8 mouse cellular contexts compared by ENCODE assay signal in genomic region chr7:126796350-126796932, GRCm38 (mm10). TPM values are rescaled to one million over a fixed set of nuclear protein-coding genes. Genes with fewer than 3 reads are reported as not detected.
DNase-seq lines count a peak whose midpoint lies in the region; ATAC-seq and TF ChIP-seq lines count a peak whose summit lies in the region.

No protein-coding gene starts in this region.

- no peaks in the 10 kb centered on the region for H3K27me3 ChIP-seq in liver, adult 2 months (ENCODE audit: control insufficient read depth, insufficient read depth, low read length)
- H3K27me3 ChIP-seq in kidney, postnatal 0 days (ENCODE audit: insufficient read depth, low read length) = no peaks in the 10 kb centered on the region

- 0 out of 2 replicates have a peak, but pooled peaks have one; percentile 6 for TF ChIP-seq CTCF in liver, adult 2 months (IDR thresholded peaks at IDR 0.05; ENCODE audit: low read depth, low read length)
- peak; percentile 62 for TF ChIP-seq CTCF in kidney, postnatal 0 days (IDR thresholded peaks at IDR 0.05; ENCODE audit: low read depth)

- H3K9me3 ChIP-seq in kidney, postnatal 0 days (replicated peaks; ENCODE audit: low read length) = no peaks in the 10 kb centered on the region

- no peak for TF ChIP-seq POLR2A in liver, adult 2 months (IDR thresholded peaks at IDR 0.05; ENCODE audit: extremely low read depth, insufficient read depth, low read length)

- no peak overlapping the region for H3K9ac ChIP-seq in liver, adult 2 months (ENCODE audit: low read depth, low read length)
- H3K9ac ChIP-seq in kidney, postnatal 0 days (ENCODE audit: low read depth, low read length) = no peak overlapping the region

- peaks cover 17% of the 10 kb centered on the region for H3K36me3 ChIP-seq in liver, adult 2 months (ENCODE audit: control insufficient read depth, insufficient read depth, low read length)
- peaks cover 25% of the 10 kb centered on the region for H3K36me3 ChIP-seq in kidney, postnatal 0 days (ENCODE audit: insufficient read depth, low read length)

- H3K27ac ChIP-seq in liver, adult 2 months (replicated peaks; ENCODE audit: insufficient read depth, low read depth, low read length) = no peak overlapping the region
- H3K27ac ChIP-seq in kidney, postnatal 0 days = no peak overlapping the region

- no peak for DNase-seq in liver, adult 2 months (ENCODE audit: extremely low read depth, low read depth, low spot score)
- DNase-seq in liver (no peak), MN1 (ENCODE audit: low spot score) (peak; percentile 84)
- peak; percentile 64 to 74 for DNase-seq in cerebellum, postnatal 25 days
- peak; percentile 41 for DNase-seq in kidney, postnatal 0 days (ENCODE audit: low spot score)
- no peak for DNase-seq in ovary, postnatal 14 days (ENCODE audit: low spot score)
- no peak for DNase-seq in gastrocnemius, adult 8-10 months (ENCODE audit: low spot score in 2 of 2)

- peaks cover 8% of the 10 kb centered on the region; the same call in 1 of the 2 replicates for H3K79me2 ChIP-seq in liver, adult 2 months (ENCODE audit: control insufficient read depth, insufficient read depth, low read length)

- 79% methylated on average over 8 of the region's 8 CpGs for WGBS in liver, adult 2 months
- WGBS in kidney, postnatal 0 days = 67% methylated on average over 8 of the region's 8 CpGs

- peaks cover 5% of the 10 kb centered on the region; the same call in 1 of the 2 replicates for H3K4me1 ChIP-seq in liver, adult 2 months (ENCODE audit: control insufficient read depth, insufficient read depth, low read length)
- peaks cover 7% of the 10 kb centered on the region for H3K4me1 ChIP-seq in kidney, postnatal 0 days (replicated peaks; ENCODE audit: insufficient read depth, low read length)

- no peak for ATAC-seq in kidney, postnatal 0 days (replicated peaks; ENCODE audit: low FRiP score, low read depth)
- 0 out of 2 replicates have a peak, but pooled peaks have one; percentile 9 for ATAC-seq in megakaryocyte-erythroid progenitor cell, adult 5-6 weeks (replicated peaks; ENCODE audit: low FRiP score, low TSS enrichment, poor library complexity, severe bottlenecking)

- H3K4me2 ChIP-seq in kidney, postnatal 0 days (ENCODE audit: low read length) = peak overlapping the region; percentile 71

- H3K4me3 ChIP-seq in liver, adult 2 months (ENCODE audit: insufficient read depth, low read depth, low read length) = no peak overlapping the region
- H3K4me3 ChIP-seq in kidney, postnatal 0 days (replicated peaks; ENCODE audit: low read depth, low read length) = 0 out of 2 replicates have a peak overlapping the region, but pooled peaks have one; percentile 75

RNA-seq across cellular contexts. Expression of gene Fam57b, which starts 1.0 kb away (rescaled TPM):
- not detected in 2 replicates for total RNA-seq in liver, adult 2 months (2014; rRNA removed)
- polyA plus RNA-seq in liver, adult 2 months (2012; rRNA removed) = 0.06 and 0.44 TPM in 2 replicates
- polyA plus RNA-seq in kidney, postnatal 0 days (2015; fragmentation: Nextera tagmentation; extraction: Ambion mirVana) = 0.11 and 0.14 TPM in 2 replicates
- total RNA-seq in megakaryocyte-erythroid progenitor cell, adult 5-6 weeks (2014; fragmentation: Nextera tagmentation) = 0.61 TPM in 1 of 2 replicates, not detected in the other
- 0.42 TPM in 1 of 2 replicates, not detected in the other for total RNA-seq in megakaryocyte-erythroid progenitor cell, adult 5-6 weeks (2017)
- 10 to 100 TPM; 49.5 to 78.2 (median 66.4) TPM for total RNA-seq in gastrocnemius, adult 8-10 months (2022)

RNA-seq across cellular contexts. Expression of gene Ppp4c, which starts 4.1 kb away (rescaled TPM):
- total RNA-seq in liver, adult 2 months (2014; rRNA removed) = 45.8 and 52.8 TPM in 2 replicates
- polyA plus RNA-seq in liver, adult 2 months (2012; rRNA removed) = 81.2 and 97.2 TPM in 2 replicates
- polyA plus RNA-seq in kidney, postnatal 0 days (2015; fragmentation: Nextera tagmentation; extraction: Ambion mirVana) = 189 and 192 TPM in 2 replicates
- 176 and 189 TPM in 2 replicates for total RNA-seq in megakaryocyte-erythroid progenitor cell, adult 5-6 weeks (2014; fragmentation: Nextera tagmentation)
- total RNA-seq in megakaryocyte-erythroid progenitor cell, adult 5-6 weeks (2017) = 104 and 127 TPM in 2 replicates
- 10 to 100 TPM; 23.1 to 26.0 (median 24.8) TPM for total RNA-seq in gastrocnemius, adult 8-10 months (2022)

RNA-seq across cellular contexts. Expression of gene Tbx6, which starts 15.2 kb away (rescaled TPM):
- 0.13 and 0.18 TPM in 2 replicates for total RNA-seq in liver, adult 2 months (2014; rRNA removed)
- polyA plus RNA-seq in liver, adult 2 months (2012; rRNA removed) = 0.71 and 1.1 TPM in 2 replicates
- polyA plus RNA-seq in kidney, postnatal 0 days (2015; fragmentation: Nextera tagmentation; extraction: Ambion mirVana) = 0.21 and 0.26 TPM in 2 replicates
- total RNA-seq in megakaryocyte-erythroid progenitor cell, adult 5-6 weeks (2014; fragmentation: Nextera tagmentation) = 0.69 and 3.1 TPM in 2 replicates
- total RNA-seq in megakaryocyte-erythroid progenitor cell, adult 5-6 weeks (2017) = not detected in 2 replicates
- under 1 TPM; 0.17 to 0.48 (median 0.40) TPM for total RNA-seq in gastrocnemius, adult 8-10 months (2022)

RNA-seq across cellular contexts. Expression of gene Ypel3, which starts 19.7 kb away (rescaled TPM):
- total RNA-seq in liver, adult 2 months (2014; rRNA removed) = 26.4 and 35.2 TPM in 2 replicates
- 119 and 144 TPM in 2 replicates for polyA plus RNA-seq in liver, adult 2 months (2012; rRNA removed)
- 158 and 188 TPM in 2 replicates for polyA plus RNA-seq in kidney, postnatal 0 days (2015; fragmentation: Nextera tagmentation; extraction: Ambion mirVana)
- total RNA-seq in megakaryocyte-erythroid progenitor cell, adult 5-6 weeks (2014; fragmentation: Nextera tagmentation) = 26.6 and 40.6 TPM in 2 replicates
- total RNA-seq in megakaryocyte-erythroid progenitor cell, adult 5-6 weeks (2017) = 20.2 and 22.6 TPM in 2 replicates
- 100 to 1,000 TPM in 1 of 4 experiments, 10 to 100 TPM in 3; 91.2 to 105 (median 95.6) TPM for total RNA-seq in gastrocnemius, adult 8-10 months (2022)

RNA-seq across cellular contexts. Expression of gene Gdpd3, which starts 30.3 kb away (rescaled TPM):
- 0.46 and 2.3 TPM in 2 replicates for total RNA-seq in liver, adult 2 months (2014; rRNA removed)
- 8.0 and 9.0 TPM in 2 replicates for polyA plus RNA-seq in liver, adult 2 months (2012; rRNA removed)
- 3.7 and 6.4 TPM in 2 replicates for polyA plus RNA-seq in kidney, postnatal 0 days (2015; fragmentation: Nextera tagmentation; extraction: Ambion mirVana)
- 0.26 and 2.5 TPM in 2 replicates for total RNA-seq in megakaryocyte-erythroid progenitor cell, adult 5-6 weeks (2014; fragmentation: Nextera tagmentation)
- 0.09 TPM in 1 of 2 replicates, not detected in the other for total RNA-seq in megakaryocyte-erythroid progenitor cell, adult 5-6 weeks (2017)
- total RNA-seq in gastrocnemius, adult 8-10 months (2022) = under 1 TPM in 1 of 4 experiments, not detected in 3; 0.88 TPM

Comparison
In these comparisons a context has a peak if more than half of its experiments do, and no peak if none do; other contexts are left out.
1. DNase-seq: peak in MN1 (single experiment), cerebellum, postnatal 25 days (2 of 2) and kidney, postnatal 0 days (single experiment); none in liver, adult 2 months (single experiment), liver (single experiment), ovary, postnatal 14 days (single experiment) and gastrocnemius, adult 8-10 months (0 of 2).
2. RNA of gene Fam57b, which starts 1.0 kb away (total RNA-seq): 49.5 to 78.2 TPM in gastrocnemius, adult 8-10 months; 0.42 to 0.61 TPM in megakaryocyte-erythroid progenitor cell, adult 5-6 weeks and not detected in liver, adult 2 months; every median in the first group is over 10 times any median in the second.